Mouse (Mus musculus): ENCODE results near the gene Rabl6.

DNA sequence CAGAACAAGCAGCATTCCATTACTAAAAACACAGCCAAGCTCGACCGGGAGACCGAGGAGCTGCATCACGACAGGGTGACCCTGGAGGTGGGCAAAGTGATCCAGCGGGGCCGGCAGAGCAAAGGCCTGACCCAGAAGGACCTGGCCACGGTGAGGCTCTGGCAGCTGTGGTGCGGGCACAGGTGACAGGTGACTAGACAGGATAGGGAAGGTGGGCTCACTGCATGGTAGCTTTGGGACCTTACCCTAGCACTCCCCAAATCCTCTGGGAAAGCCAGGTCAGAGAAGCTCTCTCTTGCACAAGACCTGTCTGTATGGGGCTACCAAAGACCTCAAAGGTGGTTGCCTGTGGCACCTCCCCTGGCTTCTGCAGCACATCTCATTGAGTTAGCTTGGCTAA lies 47.8 kb downstream of the Rabl6 start:
- TF ChIP-seq POLR2A (IDR thresholded peaks at IDR 0.05; ENCODE audit: low read depth, low read length) = no peak
- TF ChIP-seq CTCF (IDR thresholded peaks at IDR 0.05; ENCODE audit: borderline replicate concordance, insufficient read depth, low read length) = no peak
